Mouse (Mus musculus) colon, adult 2 months (tissue): ENCODE data around the gene Gm29582. TPM values are rescaled to one million over a fixed set of nuclear protein-coding genes. Genes with fewer than 3 reads are reported as not detected.

Experiments used
- polyA plus RNA-seq: library from polyadenylated mRNA; depleted of rRNA; stranded (reverse); fragments of >200 nt; gene quantifications from 2 replicates; pipeline ENCODE4 v1.2.3, GENCODE M21; 2012; rRNA removed

The Gm29582 gene
- polyA plus RNA-seq = not detected in 2 replicates

DNA sequence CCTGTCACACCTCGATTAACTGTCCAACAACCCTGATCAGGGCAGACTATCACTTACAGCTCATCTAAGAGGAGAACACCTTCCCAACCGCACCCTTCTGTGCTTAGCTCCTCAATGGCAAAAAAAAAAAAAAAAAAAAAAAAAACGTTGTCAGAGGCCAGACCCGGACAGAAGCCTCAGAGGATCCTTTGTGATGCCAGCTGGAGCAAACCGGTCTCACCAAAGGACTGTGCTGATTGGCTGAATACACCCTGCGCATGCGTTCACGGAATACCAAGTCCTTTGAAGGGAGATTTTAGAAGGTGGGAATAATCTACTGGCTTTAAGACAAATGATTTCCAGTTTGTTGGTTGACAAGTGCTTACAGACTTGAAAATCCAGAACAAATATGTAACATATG lies at the start of gene Gm29582:
Gene Gm29582, minus strand, starts transcription at position 101 of the 400 bp plus-strand sequence.

